Mouse (Mus musculus): ENCODE data around the gene Fto.

The Fto gene

DNA sequence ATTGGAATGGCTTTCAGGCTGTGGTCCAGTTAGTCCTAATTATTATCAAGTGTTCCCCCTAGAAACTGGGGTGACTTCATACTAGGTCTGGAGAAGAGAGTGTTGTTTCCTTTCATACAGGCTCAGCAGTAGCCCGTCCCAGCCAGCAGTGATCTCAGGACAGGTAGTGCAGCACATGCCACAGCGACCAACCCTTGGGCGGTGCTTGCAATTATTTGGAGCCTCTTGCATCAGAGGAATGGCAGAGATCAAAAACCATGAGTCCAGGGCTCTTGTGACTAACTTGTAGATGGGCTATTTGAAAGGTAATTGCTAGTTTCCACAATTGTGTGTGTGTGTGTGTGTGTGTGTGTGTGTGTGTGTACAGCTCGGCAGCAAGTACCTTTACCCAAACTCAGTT is 247.9 kb downstream of the Fto start:
- no peak for DNase-seq (ENCODE audit: low spot score in 2 of 2)

DNA sequence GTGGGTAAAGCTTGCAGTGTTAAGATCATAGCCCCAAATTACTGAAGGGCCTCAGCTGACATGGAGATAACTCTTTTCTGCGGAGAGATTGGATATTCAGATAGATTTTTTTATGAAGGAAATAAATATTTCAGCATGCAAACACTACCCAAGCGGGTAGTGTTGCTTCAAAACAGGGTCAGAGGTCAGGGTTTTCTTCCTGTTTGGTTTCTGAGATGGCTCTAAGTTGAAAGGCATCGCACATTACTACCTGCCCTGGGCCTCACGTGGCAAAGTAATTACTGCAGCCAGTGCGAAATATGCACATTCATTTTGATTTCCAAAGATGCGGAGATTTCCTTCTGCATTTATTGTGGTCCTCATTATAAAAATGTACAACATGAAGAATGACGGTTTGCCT is 249.3 kb downstream of the Fto start:
- DNase-seq (ENCODE audit: low spot score in 2 of 2) = no peak

DNA sequence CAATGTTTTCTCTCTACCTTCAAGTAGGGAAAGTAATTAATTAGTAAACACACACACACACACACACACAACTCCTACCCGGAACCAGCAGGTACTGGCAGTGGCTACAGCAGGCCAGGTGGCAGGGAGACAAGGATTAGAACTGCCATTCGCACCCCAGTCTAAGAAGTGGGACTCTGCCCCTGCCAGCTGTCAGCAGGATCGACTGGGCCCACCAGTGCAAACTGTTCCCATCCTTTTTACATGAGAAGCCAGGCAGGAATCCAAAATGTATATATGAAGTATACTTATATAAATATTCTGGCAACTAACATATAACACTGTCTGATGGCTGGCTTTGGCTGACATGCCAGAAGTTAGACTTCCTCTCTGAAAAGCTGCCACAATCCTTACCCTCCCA is 250.0 kb downstream of the Fto start:
- peak; percentile 27 to 31 for DNase-seq (ENCODE audit: low spot score in 2 of 2)

DNA sequence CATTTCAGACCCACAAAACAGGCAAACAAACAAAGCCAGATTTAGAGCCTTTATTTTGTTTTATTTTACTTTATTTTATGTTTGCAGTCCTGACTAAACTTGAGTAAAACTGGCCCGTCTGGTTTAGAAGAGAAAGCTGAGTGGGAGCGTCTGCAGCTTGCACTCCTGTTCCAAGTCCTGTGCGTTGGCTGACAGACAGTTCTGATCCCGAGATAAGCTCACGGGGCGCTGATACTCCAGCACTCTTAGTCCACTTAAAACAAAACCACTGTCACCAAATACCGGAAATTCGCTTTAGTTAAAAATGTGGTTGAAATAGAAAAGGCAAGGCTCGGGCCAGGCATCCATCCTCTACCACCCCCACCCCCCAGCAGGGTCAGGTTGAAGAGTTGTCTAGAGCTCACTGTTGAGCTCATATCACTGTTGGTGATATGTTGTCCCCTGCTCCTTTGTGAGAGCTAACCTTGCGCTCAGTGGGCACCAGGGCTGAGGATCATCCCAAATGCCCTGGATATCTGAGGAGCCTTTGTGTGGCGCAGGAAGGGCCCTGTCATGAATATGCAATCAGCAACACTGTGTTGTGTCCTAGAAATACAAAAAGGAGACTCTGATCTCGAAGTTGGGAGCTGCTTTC is 252.7 kb downstream of the Fto start:
- DNase-seq (ENCODE audit: low spot score in 2 of 2) = peak in 1 of 2 experiments; percentile 24

DNA sequence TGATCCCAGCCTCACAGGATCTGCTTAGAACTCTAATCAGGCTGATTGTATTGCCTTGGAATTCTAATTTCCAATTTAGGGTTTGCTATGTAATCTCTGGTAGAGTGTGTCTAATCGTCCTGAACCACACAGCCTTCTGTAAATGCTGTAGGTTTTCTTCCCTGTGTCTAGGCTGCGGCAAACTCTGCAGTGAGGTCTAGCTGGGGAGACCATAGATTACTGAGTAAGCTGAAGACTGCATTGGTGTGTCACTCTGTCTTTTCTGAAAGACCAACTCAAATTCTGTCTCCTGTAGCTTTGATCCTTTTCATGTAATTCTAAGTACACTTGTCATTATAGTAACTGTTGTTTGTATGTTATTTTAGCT is 253.2 kb downstream of the Fto start:
- DNase-seq (ENCODE audit: low spot score in 2 of 2) = no peak

DNA sequence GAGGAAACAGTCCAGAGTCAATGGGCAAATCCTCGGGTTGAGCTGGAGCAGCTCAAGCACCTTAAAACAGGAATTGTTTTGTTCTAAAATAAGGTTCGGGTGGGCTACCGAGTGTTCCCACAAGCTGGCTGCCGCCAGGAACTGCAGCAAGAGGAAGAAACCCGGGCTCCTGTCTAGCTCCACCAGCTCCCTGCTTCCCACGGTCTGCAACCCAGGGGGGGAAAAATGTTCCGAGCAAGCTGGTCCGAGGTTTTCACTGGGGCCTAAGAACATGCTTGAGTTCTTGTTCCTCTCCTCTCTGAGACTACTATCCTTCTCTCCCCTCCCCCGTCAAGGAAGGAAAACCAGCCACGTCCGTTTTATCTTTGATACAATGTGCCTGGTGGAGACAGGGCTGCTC is 256.5 kb downstream of the Fto start:
- peak in 1 of 2 experiments; percentile 27 for DNase-seq (ENCODE audit: low spot score in 2 of 2)

DNA sequence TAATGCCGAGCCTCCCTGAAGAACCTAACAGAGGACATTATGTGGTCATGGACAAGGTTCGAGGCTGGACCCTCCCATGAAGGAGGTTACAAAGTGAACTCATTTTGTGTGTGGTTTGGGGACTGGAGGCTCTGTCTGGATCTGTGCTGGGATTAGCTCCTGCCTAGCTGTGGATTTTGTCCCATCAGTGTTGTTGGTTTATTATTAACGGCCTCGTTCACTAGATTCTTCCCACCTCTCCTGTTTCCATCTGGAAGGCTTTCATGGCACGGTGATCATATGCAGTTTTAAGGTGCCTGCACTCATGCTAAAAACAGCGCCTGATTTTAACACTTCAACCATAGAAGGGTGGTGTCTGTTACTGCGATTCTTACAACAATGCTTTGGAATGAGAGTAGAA is 257.5 kb downstream of the Fto start:
- DNase-seq (ENCODE audit: low spot score in 2 of 2) = no peak

DNA sequence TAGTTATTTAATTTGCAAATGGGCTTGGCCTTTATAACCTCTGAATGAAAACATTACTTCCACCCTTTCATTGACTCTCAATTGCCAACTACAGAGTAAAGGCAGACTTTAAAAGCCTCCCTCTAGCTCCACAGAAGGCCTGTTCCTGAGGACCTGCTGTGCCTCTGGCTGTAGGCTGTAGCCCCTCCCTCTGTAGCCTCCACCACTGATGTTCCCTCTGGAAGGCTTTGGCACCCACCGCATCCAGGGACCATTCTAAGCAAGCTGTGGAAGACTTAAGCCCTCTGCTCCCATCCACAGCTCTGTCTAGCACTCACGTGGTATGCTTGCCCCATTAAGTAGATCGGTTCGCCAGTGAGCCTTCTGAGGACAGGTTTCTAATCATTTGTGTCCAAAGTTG is 258.7 kb downstream of the Fto start:
- DNase-seq (ENCODE audit: low spot score in 2 of 2) = no peak

DNA sequence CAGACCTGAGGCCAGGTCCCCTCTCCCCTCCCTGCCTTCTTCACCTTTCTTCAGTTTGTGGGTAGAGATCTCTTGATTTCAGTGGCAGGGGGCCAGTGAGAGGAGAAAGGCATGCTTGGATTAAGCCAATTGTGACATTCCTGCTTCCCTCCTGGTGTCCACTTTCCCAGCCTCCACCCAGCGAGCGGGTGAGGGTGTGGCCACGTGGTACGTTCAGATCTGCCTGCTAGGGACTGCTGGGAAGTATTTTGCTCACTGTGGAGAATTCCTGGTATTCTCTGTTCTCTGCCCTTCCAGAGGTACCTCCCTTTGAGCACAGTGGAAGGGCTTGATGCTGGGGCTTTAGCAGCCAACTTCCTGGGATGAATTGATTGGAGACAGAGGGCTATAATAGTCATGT is 259.3 kb downstream of the Fto start:
- no peak for DNase-seq (ENCODE audit: low spot score in 2 of 2)

DNA sequence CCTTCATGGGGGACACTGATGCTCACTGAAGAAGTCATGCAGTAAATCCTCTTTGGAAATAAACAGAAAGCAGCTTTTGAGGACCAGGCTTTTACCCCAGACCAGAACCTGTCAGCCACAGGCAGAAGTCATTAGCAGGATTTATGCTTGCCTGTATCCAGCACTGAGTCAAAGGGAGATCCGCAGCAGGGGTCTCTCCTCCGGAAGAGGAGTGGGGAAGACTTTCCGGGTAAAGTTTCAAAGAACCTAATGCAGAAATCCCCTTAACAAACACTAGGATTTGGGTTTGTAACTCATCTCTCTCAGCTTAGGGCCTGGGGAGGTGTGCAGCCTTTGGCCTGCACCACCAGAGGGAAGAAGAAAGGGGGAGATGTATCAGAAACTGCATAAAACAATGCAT is 262.3 kb downstream of the Fto start:
- no peak for DNase-seq (ENCODE audit: low spot score in 2 of 2)

DNA sequence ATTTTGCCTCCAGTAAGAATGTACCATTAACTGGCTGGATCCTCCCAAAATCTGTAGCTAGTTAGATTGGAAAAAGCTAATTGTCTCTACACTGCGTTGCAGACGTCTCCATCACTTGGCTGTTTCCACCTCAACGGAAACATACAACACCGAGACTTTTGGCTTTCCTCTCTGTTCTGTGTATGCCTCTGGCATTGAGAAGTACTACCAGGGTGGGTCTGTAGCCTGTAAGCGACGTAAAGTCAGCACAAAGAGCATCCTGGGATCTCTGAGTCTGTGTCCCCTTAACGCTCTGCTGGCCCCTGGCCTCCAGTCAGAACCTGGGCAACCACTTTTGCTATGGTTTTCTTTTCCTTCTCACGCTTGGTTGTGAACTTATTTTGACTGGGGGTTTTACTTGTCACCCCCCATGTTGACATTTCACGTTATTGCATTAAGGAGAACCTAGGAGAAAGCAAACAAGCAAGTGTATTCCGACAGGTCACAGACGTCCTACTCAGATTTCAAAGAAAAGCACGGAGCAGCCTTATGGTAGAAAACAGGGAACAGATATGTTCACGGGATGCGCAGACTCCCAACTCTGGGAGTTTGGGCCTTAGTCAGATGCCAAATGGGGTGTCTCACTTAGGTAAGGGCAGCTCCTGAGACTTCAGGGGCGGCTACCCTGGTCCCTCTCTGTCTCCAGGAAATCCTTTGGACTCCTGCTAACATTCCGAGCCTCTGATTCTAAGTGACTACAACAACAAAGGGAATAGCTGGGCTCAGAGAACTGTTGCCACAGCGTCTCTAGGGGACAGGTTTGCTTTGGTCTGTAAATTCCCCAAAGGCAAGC is 263.0 kb downstream of the Fto start:
- no peak for DNase-seq (ENCODE audit: low spot score in 2 of 2)

DNA sequence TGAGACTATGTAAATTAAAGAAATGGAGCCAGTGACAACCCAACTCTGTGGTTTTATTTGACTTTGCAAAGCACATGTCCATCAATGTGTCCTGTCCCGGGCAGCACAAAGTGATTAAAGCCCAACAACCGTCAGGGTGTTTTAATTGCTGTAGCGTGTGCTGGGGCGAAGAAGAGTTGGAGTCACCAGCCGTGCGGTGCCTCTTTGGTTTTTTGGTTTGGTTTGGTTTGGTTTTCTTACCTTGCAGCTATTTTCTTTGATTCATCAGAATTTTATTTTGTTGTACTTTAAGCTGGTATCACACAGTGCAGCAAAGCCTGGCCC is 263.6 kb downstream of the Fto start:
- no peak for DNase-seq (ENCODE audit: low spot score in 2 of 2)

DNA sequence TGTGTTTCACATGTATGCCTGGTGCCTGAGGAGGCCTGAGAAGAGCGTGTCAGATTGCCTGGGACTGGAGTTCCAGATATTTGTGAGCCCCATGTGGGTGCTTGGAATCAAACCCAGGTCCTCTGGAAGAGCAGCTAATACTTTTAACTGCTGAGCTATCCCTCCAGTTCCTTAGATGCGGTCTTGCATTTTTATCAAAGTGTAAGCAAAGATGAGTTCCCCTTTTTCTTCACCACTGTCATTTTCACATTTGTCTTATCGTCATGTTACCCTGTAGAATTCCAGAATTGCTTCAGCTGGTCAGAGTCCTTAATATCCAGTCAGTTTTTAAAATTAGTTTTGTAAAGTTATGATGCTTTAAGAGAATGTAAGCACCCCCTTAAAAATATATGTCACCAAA is 264.3 kb downstream of the Fto start:
- DNase-seq (ENCODE audit: low spot score in 2 of 2) = no peak

DNA sequence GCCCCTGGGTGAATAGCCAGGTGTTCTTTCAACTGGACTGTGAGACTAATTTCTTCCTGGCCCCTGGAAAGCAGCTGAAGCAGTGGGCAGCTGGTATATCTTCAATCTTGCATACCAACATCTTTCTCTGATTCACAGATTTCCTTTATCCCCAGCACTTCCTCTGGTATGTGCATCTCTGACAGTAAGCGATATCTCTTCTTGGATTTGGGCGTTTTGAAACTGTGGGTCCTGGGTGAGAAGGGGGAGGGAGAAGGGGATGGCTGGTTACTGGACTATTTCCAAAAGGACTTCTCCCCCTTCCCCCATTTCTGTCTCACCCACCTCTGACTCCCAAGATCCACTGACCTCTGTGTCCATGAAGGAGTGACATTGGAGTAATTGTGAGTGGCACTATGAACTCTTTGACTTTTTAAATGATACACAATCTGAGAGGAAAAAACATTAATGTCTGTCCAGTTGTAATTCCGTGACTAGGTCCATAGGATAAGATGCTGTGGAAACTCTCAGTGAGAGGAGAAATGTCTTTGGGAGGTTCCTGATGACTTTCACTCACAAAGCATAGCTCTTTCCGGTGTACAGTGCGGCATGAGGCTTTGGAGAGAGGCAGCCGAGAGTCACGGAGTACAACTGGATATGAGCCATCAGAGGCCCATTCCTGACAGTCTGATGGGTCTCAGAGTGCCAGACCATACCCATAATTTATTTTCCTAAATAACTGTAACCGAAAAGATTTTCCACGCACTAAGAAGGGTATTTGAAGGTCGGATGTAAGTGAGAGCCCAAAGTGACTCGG is 271.5 kb downstream of the Fto start:
- DNase-seq (ENCODE audit: low spot score in 2 of 2) = no peak

DNA sequence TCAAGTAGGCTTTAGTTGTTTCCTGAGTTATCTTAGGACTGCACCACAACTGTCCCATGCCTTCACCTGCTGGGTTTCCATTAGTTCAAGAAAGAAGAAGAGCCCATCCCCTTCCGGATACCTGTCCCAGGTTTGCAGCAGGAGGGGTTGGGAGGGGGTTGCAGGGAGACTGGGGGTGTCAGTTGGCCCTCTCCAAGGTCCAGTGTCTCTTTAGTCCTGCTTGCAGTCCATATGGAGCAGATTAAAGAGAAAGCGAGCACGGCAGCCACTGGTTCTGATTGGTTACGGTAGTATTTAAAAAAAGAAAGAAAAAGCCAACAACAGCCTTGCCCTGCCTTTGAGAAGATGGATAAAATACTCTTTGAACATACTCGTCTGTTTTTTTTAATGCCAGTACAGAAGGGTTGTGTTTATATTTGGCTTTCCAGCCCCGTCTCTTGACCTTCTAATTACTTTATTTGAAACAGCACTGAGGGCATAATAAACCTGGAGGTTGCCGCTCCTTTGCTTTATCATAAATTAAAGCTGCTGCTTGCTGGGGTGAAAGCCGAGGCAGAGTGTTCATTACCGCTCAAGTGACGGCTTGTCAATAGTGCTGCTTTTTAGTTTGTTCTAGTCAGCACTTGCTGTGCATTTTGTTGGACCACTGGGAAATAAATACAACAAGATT is 279.2 kb downstream of the Fto start:
- no peak for DNase-seq (ENCODE audit: low spot score in 2 of 2)

DNA sequence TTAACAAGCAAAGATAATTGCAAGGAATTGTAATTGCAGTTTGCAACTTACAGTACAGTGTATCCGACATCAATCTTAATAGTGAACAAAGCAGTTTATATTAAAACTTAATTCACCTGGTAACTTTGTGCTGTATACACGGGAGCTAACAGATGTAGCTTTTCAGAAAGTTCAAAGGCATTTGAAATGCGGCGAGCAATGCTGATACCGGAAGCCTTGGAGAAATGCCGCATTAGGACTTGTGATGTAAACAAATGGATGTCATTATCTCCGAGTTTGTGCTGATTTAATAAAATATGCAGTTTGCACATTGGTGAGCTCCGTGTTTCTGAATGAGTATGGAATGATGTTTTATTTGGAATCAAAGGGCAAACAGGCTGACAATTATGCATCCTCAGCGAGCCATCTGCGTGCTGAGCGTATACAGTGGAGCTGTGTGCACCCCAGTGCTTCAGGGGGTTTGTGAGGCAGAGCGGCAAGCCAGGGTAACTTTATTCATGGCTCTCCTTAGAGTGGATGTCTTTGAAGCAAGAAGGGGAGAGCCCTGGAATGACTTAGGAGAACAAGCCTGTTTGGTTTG is 280.0 kb downstream of the Fto start:
- no peak for DNase-seq (ENCODE audit: low spot score in 2 of 2)

DNA sequence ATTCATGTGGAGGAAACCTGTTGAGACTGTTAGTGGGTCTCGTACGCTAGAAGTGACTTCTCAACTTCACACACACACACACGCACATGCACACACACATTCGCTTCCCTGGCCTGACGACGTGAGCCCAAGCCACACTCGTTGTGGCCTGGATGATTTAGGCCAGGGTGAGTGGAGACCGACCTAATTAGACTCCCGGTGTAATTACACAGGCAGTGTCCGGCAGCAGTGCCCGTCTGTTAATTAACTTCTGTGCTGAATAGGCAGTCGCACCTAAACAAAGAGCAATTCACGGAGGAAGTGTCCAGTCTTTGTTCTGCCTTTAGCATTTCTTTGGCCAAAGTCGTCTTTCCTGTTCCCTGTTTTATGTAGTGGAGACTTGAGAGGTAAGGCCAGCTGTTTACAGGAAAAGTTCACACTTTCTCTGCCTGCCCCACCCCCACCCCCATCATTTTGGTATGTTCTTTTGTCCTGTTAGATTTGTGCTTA is 286.1 kb downstream of the Fto start:
- no peak for DNase-seq (ENCODE audit: low spot score in 2 of 2)

DNA sequence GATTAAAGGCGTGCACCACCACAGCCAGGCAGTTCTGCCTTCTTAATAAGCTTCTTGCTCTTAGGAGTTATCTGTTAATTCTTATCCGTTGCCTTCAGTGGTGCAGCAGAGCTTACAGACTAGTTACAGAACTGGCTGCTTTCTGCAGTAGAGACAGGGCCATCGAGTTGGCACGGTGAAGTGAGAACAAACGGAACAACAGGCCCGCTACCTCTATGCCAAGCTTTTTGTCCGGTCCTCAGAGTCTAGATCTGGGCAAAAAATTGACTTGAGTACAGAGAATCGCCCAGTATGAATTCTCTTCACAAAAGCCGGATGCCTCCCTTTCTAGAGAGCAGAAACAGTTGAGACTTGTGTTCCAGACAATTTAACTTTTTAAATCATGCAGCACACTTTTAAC is 290.4 kb downstream of the Fto start:
- no peak for DNase-seq (ENCODE audit: low spot score in 2 of 2)

DNA sequence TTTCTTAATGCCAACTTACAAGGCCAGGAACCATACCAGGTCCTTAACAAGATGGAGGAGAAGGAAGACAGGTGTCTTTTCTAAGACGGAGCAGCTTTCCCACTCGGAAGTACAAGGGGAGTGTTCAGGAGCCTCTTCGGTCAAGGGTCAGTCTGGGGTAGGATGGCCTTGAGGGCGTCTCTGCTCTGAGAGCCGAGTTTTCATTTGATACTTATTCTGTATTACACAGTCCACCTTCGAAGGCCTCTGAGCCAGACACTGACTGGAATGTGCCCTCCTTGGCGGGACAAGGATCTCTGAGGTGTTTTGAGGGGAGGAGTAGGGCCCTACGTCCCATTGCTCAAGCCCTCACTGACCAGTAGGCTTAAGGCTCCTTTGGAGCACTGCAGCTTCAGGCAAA is 292.6 kb downstream of the Fto start:
- no peak for DNase-seq (ENCODE audit: low spot score in 2 of 2)

DNA sequence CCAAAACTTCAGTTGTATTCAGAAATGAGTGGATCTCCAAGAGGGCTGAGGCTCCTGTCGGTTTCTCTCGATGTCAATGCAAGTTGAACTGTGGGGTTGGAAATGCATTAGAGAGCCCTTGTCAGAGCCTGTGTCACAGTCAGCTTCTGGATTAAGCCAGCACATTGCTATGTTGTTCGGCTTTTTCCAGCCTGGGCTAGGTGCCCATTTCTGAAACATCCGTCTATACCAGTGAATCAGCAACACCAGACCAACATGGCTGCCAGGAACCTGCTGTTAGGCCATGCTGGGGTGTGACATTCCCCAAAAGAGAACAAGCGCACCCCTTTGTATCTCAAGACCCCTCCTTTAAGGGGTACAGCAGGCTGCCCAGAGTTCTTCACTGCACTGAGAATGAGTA is 293.8 kb downstream of the Fto start:
- DNase-seq (ENCODE audit: low spot score in 2 of 2) = peak; percentile 29 to 39

DNA sequence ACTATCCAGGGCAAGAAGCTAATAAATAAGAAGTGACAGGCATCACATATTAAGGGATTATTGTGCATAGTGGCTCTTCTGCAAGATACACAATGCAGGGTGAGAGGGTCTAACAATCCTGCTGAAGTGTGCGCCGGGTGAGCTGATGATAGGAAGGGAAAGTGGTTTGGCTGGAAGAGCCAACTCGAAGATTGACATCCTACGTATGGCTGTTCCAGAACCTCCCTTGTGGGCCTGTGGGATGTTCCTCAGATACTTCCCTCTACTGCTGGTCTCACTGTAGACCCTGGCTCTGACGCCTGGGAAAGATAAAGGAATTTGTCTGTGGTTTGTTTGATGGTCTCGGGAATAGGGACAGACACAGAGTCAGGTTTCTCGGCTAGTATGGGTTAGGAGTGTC is 297.9 kb downstream of the Fto start:
- DNase-seq (ENCODE audit: low spot score in 2 of 2) = no peak

All from right cerebral cortex, adult 2 months (tissue).